Mouse (Mus musculus) midbrain, embryonic 15.5 days (tissue): ENCODE measurements around the gene Gm10271. TPM values are rescaled to one million over a fixed set of nuclear protein-coding genes. Genes with fewer than 3 reads are reported as not detected.

Experiments
- ATAC-seq: fragments of 200-750 bp; cut with Nextera tagmentation; replicated peaks from 2 replicates; pipeline ENCODE4 v1.8.0; 2017; ENCODE audit warnings: moderate TSS enrichment
- H3K27ac ChIP-seq: fragments of 300-500 bp; sonication (generic); 2 replicates; pipeline ENCODE4 v1.5.1; 2015; ENCODE audit warnings: mild to moderate bottlenecking, inconsistent platforms
- H3K27me3 ChIP-seq: fragments of 300-500 bp; sonication (generic); replicated peaks from 2 replicates; pipeline ENCODE4 v1.6.1; 2015; ENCODE audit warnings: inconsistent platforms
- H3K36me3 ChIP-seq: fragments of 300-500 bp; sonication (generic); replicated peaks from 2 replicates; pipeline ENCODE4 v1.6.1; 2015; ENCODE audit warnings: inconsistent platforms
- H3K4me1 ChIP-seq: fragments of 300-500 bp; sonication (generic); 2 replicates; pipeline ENCODE4 v1.6.1; 2015; ENCODE audit warnings: inconsistent platforms
- H3K4me2 ChIP-seq: fragments of 300-500 bp; sonication (generic); 2 replicates; pipeline ENCODE4 v1.6.1; 2015; ENCODE audit warnings: inconsistent platforms, mild to moderate bottlenecking, moderate library complexity
- H3K4me3 ChIP-seq: fragments of 300-500 bp; sonication (generic); 2 replicates; pipeline ENCODE4 v1.5.1; 2015; ENCODE audit warnings: mild to moderate bottlenecking, inconsistent platforms
- H3K9ac ChIP-seq: fragments of 300-500 bp; sonication (generic); 2 replicates; pipeline ENCODE4 v1.6.1; 2015; ENCODE audit warnings: mild to moderate bottlenecking, inconsistent platforms
- H3K9me3 ChIP-seq: fragments of 300-500 bp; sonication (generic); 2 replicates; pipeline ENCODE4 v1.6.1; 2016; ENCODE audit warnings: inconsistent platforms
- WGBS: fragments of 180-500 bp; shearing (Covaris S2); methylation state at CpG from one replicate; pipeline ENCODE4 v1.1.7; 2015; ENCODE audit warnings: mixed read lengths; 5-methylcytosine and 5-hydroxymethylcytosine counted together
- polyA plus RNA-seq: library from polyadenylated mRNA; unstranded; fragments of >200 nt; fragmentation: Nextera tagmentation; extraction: Ambion mirVana; gene quantifications from 2 replicates; pipeline ENCODE4 v1.2.1, GENCODE M21; 2015

Gene Gm10271
- polyA plus RNA-seq, 1 experiment from 2014 or later = not detected

- H3K4me3 ChIP-seq = no peak overlapping the region
- H3K9me3 ChIP-seq = no peaks in the 10 kb centered on the region
- no peak overlapping the region for H3K4me2 ChIP-seq
- ATAC-seq = no peak
- H3K9ac ChIP-seq = no peak overlapping the region
- H3K27ac ChIP-seq = no peak overlapping the region
- H3K36me3 ChIP-seq = no peaks in the 10 kb centered on the region; the same call in 1 of the 2 replicates
- WGBS = 94% methylated on average over 19 of the region's 19 CpGs
- no peaks in the 10 kb centered on the region for H3K4me1 ChIP-seq
- H3K27me3 ChIP-seq = no peaks in the 10 kb centered on the region
Observed at GRCm38 (mm10) chr10:116923651-116924495, 48.5 kb downstream of the Gm10271 start.

GRCm38 (mm10) chr10:116922161-116922560, 50.2 kb downstream of the Gm10271 start:
- no peaks in the 10 kb centered on the region for H3K9me3 ChIP-seq
- no peaks in the 10 kb centered on the region; the same call in 1 of the 2 replicates for H3K36me3 ChIP-seq
- no peaks in the 10 kb centered on the region for H3K4me1 ChIP-seq
- no peak overlapping the region for H3K4me2 ChIP-seq
- ATAC-seq = no peak
- 95% methylated on average over 15 of the region's 15 CpGs for WGBS
- H3K27ac ChIP-seq = no peak overlapping the region
- no peak overlapping the region for H3K9ac ChIP-seq
- no peak overlapping the region for H3K4me3 ChIP-seq
- H3K27me3 ChIP-seq = no peaks in the 10 kb centered on the region

GRCm38 (mm10) chr10:116921416-116921815, 51.0 kb downstream of the Gm10271 start:
- Histone ChIP-seq H3K4me1 (no peaks in the 10 kb centered on the region), H3K4me3 (no peak overlapping the region), H3K9ac (no peak overlapping the region), H3K27me3 (no peaks in the 10 kb centered on the region), H3K36me3 (no peaks in the 10 kb centered on the region; the same call in 1 of the 2 replicates), H3K27ac (no peak overlapping the region), H3K4me2 (no peak overlapping the region), H3K9me3 (no peaks in the 10 kb centered on the region)
- no peak for ATAC-seq
- 93% methylated on average over 15 of the region's 15 CpGs for WGBS

GRCm38 (mm10) chr10:116920641-116921040, 51.8 kb downstream of the Gm10271 start:
- no peak overlapping the region for H3K27ac ChIP-seq
- H3K4me3 ChIP-seq = no peak overlapping the region
- no peaks in the 10 kb centered on the region for H3K4me1 ChIP-seq
- no peak overlapping the region for H3K4me2 ChIP-seq
- H3K27me3 ChIP-seq = no peaks in the 10 kb centered on the region
- no peak overlapping the region for H3K9ac ChIP-seq
- no peaks in the 10 kb centered on the region for H3K9me3 ChIP-seq
- no peak for ATAC-seq
- WGBS = 97% methylated on average over 8 of the region's 8 CpGs
- H3K36me3 ChIP-seq = no peaks in the 10 kb centered on the region; the same call in 1 of the 2 replicates

- ATAC-seq = no peak
- no peaks in the 10 kb centered on the region for H3K4me1 ChIP-seq
- no peak overlapping the region for H3K4me2 ChIP-seq
Observed at GRCm38 (mm10) chr10:116919368-116920317, 52.8 kb downstream of the Gm10271 start.

GRCm38 (mm10) chr10:116916581-116916980, 55.8 kb downstream of the Gm10271 start:
- no peaks in the 10 kb centered on the region for H3K4me1 ChIP-seq
- H3K4me2 ChIP-seq = no peak overlapping the region
- no peak overlapping the region for H3K27ac ChIP-seq
- H3K27me3 ChIP-seq = no peaks in the 10 kb centered on the region
- no peak for ATAC-seq
- no peak overlapping the region for H3K4me3 ChIP-seq
- WGBS = 86% methylated on average over 8 of the region's 8 CpGs
- no peak overlapping the region for H3K9ac ChIP-seq
- H3K9me3 ChIP-seq = no peaks in the 10 kb centered on the region
- peaks cover 7% of the 10 kb centered on the region; the same call in 1 of the 2 replicates for H3K36me3 ChIP-seq

More at GRCm38 (mm10) chr10:116919368-116920317, 52.8 kb downstream of the Gm10271 start:
- Histone ChIP-seq H3K36me3 (no peaks in the 10 kb centered on the region; the same call in 1 of the 2 replicates), H3K27ac (no peak overlapping the region), H3K9ac (no peak overlapping the region), H3K4me3 (no peak overlapping the region), H3K9me3 (no peaks in the 10 kb centered on the region), H3K27me3 (no peaks in the 10 kb centered on the region)
- 91% methylated on average over 25 of the region's 25 CpGs for WGBS

- no peak overlapping the region for H3K4me2 ChIP-seq
- no peak for ATAC-seq
- H3K36me3 ChIP-seq = peaks cover 7% of the 10 kb centered on the region; the same call in 1 of the 2 replicates
- H3K4me1 ChIP-seq = no peaks in the 10 kb centered on the region
- H3K27me3 ChIP-seq = no peaks in the 10 kb centered on the region
- WGBS = 96% methylated on average over 8 of the region's 8 CpGs
- H3K27ac ChIP-seq = no peak overlapping the region
- H3K4me3 ChIP-seq = no peak overlapping the region
- H3K9me3 ChIP-seq = no peaks in the 10 kb centered on the region
- H3K9ac ChIP-seq = no peak overlapping the region
Observed at GRCm38 (mm10) chr10:116915286-116915685, 57.1 kb downstream of the Gm10271 start.

GRCm38 (mm10) chr10:116914586-116914985, 57.8 kb downstream of the Gm10271 start:
- Histone ChIP-seq H3K36me3 (peaks cover 12% of the 10 kb centered on the region), H3K4me3 (no peak overlapping the region), H3K4me2 (no peak overlapping the region), H3K9me3 (no peaks in the 10 kb centered on the region), H3K27me3 (no peaks in the 10 kb centered on the region), H3K27ac (no peak overlapping the region), H3K9ac (no peak overlapping the region), H3K4me1 (no peaks in the 10 kb centered on the region)
- WGBS = 94% methylated on average over 9 of the region's 9 CpGs
- ATAC-seq = no peak

GRCm38 (mm10) chr10:116913647-116914273, 58.6 kb downstream of the Gm10271 start:
- H3K4me2 ChIP-seq = no peak overlapping the region
- H3K9ac ChIP-seq = no peak overlapping the region
- no peak for ATAC-seq
- H3K4me1 ChIP-seq = no peaks in the 10 kb centered on the region
- H3K36me3 ChIP-seq = peaks cover 20% of the 10 kb centered on the region
- no peak overlapping the region for H3K4me3 ChIP-seq
- no peaks in the 10 kb centered on the region for H3K27me3 ChIP-seq
- H3K27ac ChIP-seq = no peak overlapping the region
- WGBS = 93% methylated on average over 17 of the region's 17 CpGs
- no peaks in the 10 kb centered on the region for H3K9me3 ChIP-seq

GRCm38 (mm10) chr10:116912850-116913249, 59.6 kb downstream of the Gm10271 start:
- no peak overlapping the region for H3K4me2 ChIP-seq
- no peaks in the 10 kb centered on the region for H3K4me1 ChIP-seq
- no peak overlapping the region for H3K4me3 ChIP-seq
- ATAC-seq = no peak
- no peaks in the 10 kb centered on the region for H3K27me3 ChIP-seq
- no peak overlapping the region for H3K27ac ChIP-seq
- peaks cover 22% of the 10 kb centered on the region for H3K36me3 ChIP-seq
- H3K9me3 ChIP-seq = no peaks in the 10 kb centered on the region
- H3K9ac ChIP-seq = no peak overlapping the region
- WGBS = 94% methylated on average over 9 of the region's 9 CpGs

GRCm38 (mm10) chr10:116908901-116909642, 63.3 kb downstream of the Gm10271 start:
- no peaks in the 10 kb centered on the region for H3K4me1 ChIP-seq
- no peaks in the 10 kb centered on the region for H3K9me3 ChIP-seq
- peaks cover 24% of the 10 kb centered on the region for H3K36me3 ChIP-seq
- no peak for ATAC-seq
- 81% methylated on average over 15 of the region's 15 CpGs for WGBS
- H3K4me2 ChIP-seq = no peak overlapping the region
- no peak overlapping the region for H3K4me3 ChIP-seq
- H3K27me3 ChIP-seq = no peaks in the 10 kb centered on the region
- no peak overlapping the region for H3K27ac ChIP-seq
- H3K9ac ChIP-seq = no peak overlapping the region
